Mouse (Mus musculus) hindbrain, embryonic 15.5 days (tissue): Measurements from ENCODE around the gene Agtr1a. TPM values are rescaled to one million over a fixed set of nuclear protein-coding genes. Genes with fewer than 3 reads are reported as not detected.

Source experiments
- ATAC-seq: fragments of 200-750 bp; cut with Nextera tagmentation; 2 replicates; pipeline ENCODE4 v1.8.0; 2017; ENCODE audit warnings: low read depth, moderate number of reproducible peaks, moderate TSS enrichment; ENCODE audit not compliant: low FRiP score
- H3K27ac ChIP-seq: fragments of 300-500 bp; sonication (generic); replicated peaks from 2 replicates; pipeline ENCODE4 v1.5.1; 2015; ENCODE audit warnings: mild to moderate bottlenecking, inconsistent platforms
- H3K27me3 ChIP-seq: fragments of 300-500 bp; sonication (generic); 2 replicates; pipeline ENCODE4 v1.6.1; 2015; ENCODE audit warnings: control low read depth, inconsistent platforms
- H3K36me3 ChIP-seq: fragments of 300-500 bp; sonication (generic); 2 replicates; pipeline ENCODE4 v1.6.1; 2015; ENCODE audit warnings: control low read depth, inconsistent platforms
- H3K4me1 ChIP-seq: fragments of 300-500 bp; sonication (generic); replicated peaks from 2 replicates; pipeline ENCODE4 v1.6.1; 2015; ENCODE audit warnings: control low read depth, inconsistent platforms
- H3K4me2 ChIP-seq: fragments of 300-500 bp; sonication (generic); 2 replicates; pipeline ENCODE4 v1.6.1; 2015; ENCODE audit warnings: moderate library complexity, mild to moderate bottlenecking, inconsistent platforms
- H3K4me3 ChIP-seq: fragments of 300-500 bp; sonication (generic); 2 replicates; pipeline ENCODE4 v1.5.1; 2015; ENCODE audit warnings: mild to moderate bottlenecking, inconsistent platforms
- H3K9ac ChIP-seq: fragments of 300-500 bp; sonication (generic); 2 replicates; pipeline ENCODE4 v1.6.1; 2015; ENCODE audit warnings: inconsistent platforms
- H3K9me3 ChIP-seq: fragments of 300-500 bp; sonication (generic); 2 replicates; pipeline ENCODE4 v1.6.1; 2016; ENCODE audit warnings: control low read depth, inconsistent platforms
- WGBS: fragments of 180-500 bp; shearing (Covaris S2); methylation state at CpG from one replicate; pipeline ENCODE4 v1.1.7; 2015; 5-methylcytosine and 5-hydroxymethylcytosine counted together
- polyA plus RNA-seq: library from polyadenylated mRNA; unstranded; fragments of >200 nt; fragmentation: Nextera tagmentation; extraction: Ambion mirVana; gene quantifications from 2 replicates; pipeline ENCODE4 v1.2.1, GENCODE M21; 2015

Gene Agtr1a
- polyA plus RNA-seq = 1.6 TPM in 2 replicates

GRCm38 (mm10) chr13:30336148-30336801 lies at the start of gene Agtr1a:
Gene Agtr1a, plus strand, starts transcription at chr13:30336441.
- peak; percentile 92 for ATAC-seq
- Histone ChIP-seq H3K9ac (peak within 1 kb of the TSS; percentile 54), H3K4me1 (peaks cover 9% of the 10 kb centered on the region; the same call in 1 of the 2 replicates), H3K4me3 (peak within 1 kb of the TSS; percentile 53), H3K27ac (no peak within 1 kb of the TSS), H3K27me3 (peaks cover 4% of the 10 kb centered on the region), H3K36me3 (no peaks in the 10 kb centered on the region), H3K9me3 (no peaks in the 10 kb centered on the region), H3K4me2 (peak within 1 kb of the TSS; percentile 94)
- WGBS = 1% methylated on average over 32 of the region's 33 CpGs

- ATAC-seq = no peak
- Histone ChIP-seq H3K4me1 (no peaks in the 10 kb centered on the region), H3K27ac (no peak overlapping the region), H3K9me3 (no peaks in the 10 kb centered on the region), H3K9ac (no peak overlapping the region), H3K4me2 (no peak overlapping the region), H3K4me3 (no peak overlapping the region), H3K27me3 (no peaks in the 10 kb centered on the region), H3K36me3 (no peaks in the 10 kb centered on the region)
- WGBS = 77% methylated on average over 4 of the region's 4 CpGs
Observed at GRCm38 (mm10) chr13:30310221-30310620, 26.0 kb upstream of the Agtr1a start.

GRCm38 (mm10) chr13:30324669-30325346 lies 11.4 kb upstream of the Agtr1a start:
- no peak overlapping the region for H3K4me2 ChIP-seq
- H3K27me3 ChIP-seq = no peaks in the 10 kb centered on the region
- no peak overlapping the region for H3K4me3 ChIP-seq
- no peaks in the 10 kb centered on the region for H3K9me3 ChIP-seq
- H3K27ac ChIP-seq = no peak overlapping the region
- ATAC-seq = no peak; the same call in 1 of the 2 replicates
- H3K9ac ChIP-seq = no peak overlapping the region
- H3K36me3 ChIP-seq = no peaks in the 10 kb centered on the region
- WGBS = 74% methylated on average over 11 of the region's 11 CpGs
- no peaks in the 10 kb centered on the region for H3K4me1 ChIP-seq

GRCm38 (mm10) chr13:30331061-30331460 lies 5.2 kb upstream of the Agtr1a start:
- Histone ChIP-seq H3K27me3 (no peaks in the 10 kb centered on the region), H3K27ac (no peak overlapping the region), H3K4me3 (no peak overlapping the region), H3K9me3 (no peaks in the 10 kb centered on the region), H3K36me3 (no peaks in the 10 kb centered on the region), H3K4me1 (no peaks in the 10 kb centered on the region), H3K9ac (no peak overlapping the region), H3K4me2 (no peak overlapping the region)
- ATAC-seq = no peak
- WGBS = 86% methylated on average over 5 of the region's 5 CpGs

- ATAC-seq = no peak
- Histone ChIP-seq H3K9me3 (no peaks in the 10 kb centered on the region), H3K27me3 (no peaks in the 10 kb centered on the region), H3K4me2 (no peak overlapping the region), H3K4me3 (no peak overlapping the region), H3K27ac (no peak overlapping the region), H3K9ac (no peak overlapping the region), H3K36me3 (no peaks in the 10 kb centered on the region), H3K4me1 (peaks cover 7% of the 10 kb centered on the region; the same call in 1 of the 2 replicates)
- WGBS = 83% methylated on average over 6 of the region's 6 CpGs
Observed at GRCm38 (mm10) chr13:30331851-30332250, 4.4 kb upstream of the Agtr1a start.

- Histone ChIP-seq H3K27me3 (no peaks in the 10 kb centered on the region; the same call in 1 of the 2 replicates), H3K36me3 (no peaks in the 10 kb centered on the region), H3K27ac (no peak overlapping the region), H3K9ac (no peak overlapping the region), H3K4me2 (no peak overlapping the region), H3K4me3 (no peak overlapping the region), H3K4me1 (peaks cover 9% of the 10 kb centered on the region; the same call in 1 of the 2 replicates), H3K9me3 (no peaks in the 10 kb centered on the region)
- 90% methylated on average over 5 of the region's 5 CpGs for WGBS
- no peak for ATAC-seq
Observed at GRCm38 (mm10) chr13:30332581-30332980, 3.7 kb upstream of the Agtr1a start.

- H3K4me2 ChIP-seq = no peak overlapping the region
- no peak overlapping the region for H3K9ac ChIP-seq
- H3K27ac ChIP-seq = no peak overlapping the region
- ATAC-seq = no peak
- WGBS = 57% methylated on average over 3 of the region's 3 CpGs
- no peaks in the 10 kb centered on the region for H3K36me3 ChIP-seq
- peaks cover 4% of the 10 kb centered on the region for H3K27me3 ChIP-seq
- peaks cover 9% of the 10 kb centered on the region; the same call in 1 of the 2 replicates for H3K4me1 ChIP-seq
- H3K4me3 ChIP-seq = no peak overlapping the region
- no peaks in the 10 kb centered on the region for H3K9me3 ChIP-seq
Observed at GRCm38 (mm10) chr13:30334667-30335066, 1.6 kb upstream of the Agtr1a start.

GRCm38 (mm10) chr13:30336913-30337312 lies 672 bp downstream of the Agtr1a start:
- ATAC-seq = no peak
- peak overlapping the region; percentile 53 for H3K4me3 ChIP-seq
- H3K9ac ChIP-seq = peak overlapping the region; percentile 54; the same call in 1 of the 2 replicates
- H3K27me3 ChIP-seq = peaks cover 4% of the 10 kb centered on the region
- no peaks in the 10 kb centered on the region for H3K9me3 ChIP-seq
- H3K4me1 ChIP-seq = peaks cover 9% of the 10 kb centered on the region; the same call in 1 of the 2 replicates
- H3K27ac ChIP-seq = no peak overlapping the region
- peak overlapping the region; percentile 94 for H3K4me2 ChIP-seq
- no peaks in the 10 kb centered on the region for H3K36me3 ChIP-seq
- 28% methylated on average over 9 of the region's 9 CpGs for WGBS

- Histone ChIP-seq H3K27me3 (peaks cover 4% of the 10 kb centered on the region), H3K4me1 (peaks cover 9% of the 10 kb centered on the region; the same call in 1 of the 2 replicates), H3K4me3 (no peak overlapping the region), H3K27ac (no peak overlapping the region), H3K36me3 (no peaks in the 10 kb centered on the region), H3K9me3 (no peaks in the 10 kb centered on the region), H3K9ac (no peak overlapping the region), H3K4me2 (no peak overlapping the region)
- 88% methylated on average over 7 of the region's 7 CpGs for WGBS
- no peak for ATAC-seq
Observed at GRCm38 (mm10) chr13:30337646-30338045, 1.4 kb downstream of the Agtr1a start.

- Histone ChIP-seq H3K36me3 (no peaks in the 10 kb centered on the region), H3K27ac (no peak overlapping the region), H3K9me3 (no peaks in the 10 kb centered on the region), H3K4me3 (no peak overlapping the region), H3K9ac (no peak overlapping the region), H3K27me3 (peaks cover 4% of the 10 kb centered on the region), H3K4me1 (peaks cover 9% of the 10 kb centered on the region; the same call in 1 of the 2 replicates), H3K4me2 (no peak overlapping the region)
- no peak for ATAC-seq
- WGBS = 89% methylated on average over 5 of the region's 5 CpGs
Observed at GRCm38 (mm10) chr13:30338576-30338975, 2.3 kb downstream of the Agtr1a start.

- Histone ChIP-seq H3K4me1 (peaks cover 9% of the 10 kb centered on the region; the same call in 1 of the 2 replicates), H3K9ac (no peak overlapping the region), H3K4me2 (no peak overlapping the region), H3K9me3 (no peaks in the 10 kb centered on the region), H3K27ac (no peak overlapping the region), H3K27me3 (peaks cover 4% of the 10 kb centered on the region), H3K4me3 (no peak overlapping the region), H3K36me3 (no peaks in the 10 kb centered on the region)
- WGBS = 80% methylated on average over 8 of the region's 8 CpGs
- ATAC-seq = no peak
Observed at GRCm38 (mm10) chr13:30339927-30340326, 3.7 kb downstream of the Agtr1a start.
